Mouse (Mus musculus): Measurements from ENCODE around the gene Defb38. TPM values are rescaled to one million over a fixed set of nuclear protein-coding genes. Genes with fewer than 3 reads are reported as not detected.

Defb38 gene
- polyA plus RNA-seq (2015; fragmentation: Nextera tagmentation; extraction: Ambion mirVana): not detected in 2 replicates

GRCm38 (mm10) chr8:19026466-19026865 is at the start of gene Defb38:
Defb38 (minus strand) TSS chr8:19026566.
- Histone ChIP-seq H3K27ac (ENCODE audit: low read length) (no peak within 1 kb of the TSS), H3K4me1 (ENCODE audit: control insufficient read depth, insufficient read depth, low read length) (no peaks in the 10 kb centered on the region), H3K4me3 (replicated peaks; ENCODE audit: low read length) (no peak within 1 kb of the TSS), H3K9ac (ENCODE audit: low read length) (no peak within 1 kb of the TSS), H3K4me2 (ENCODE audit: low read depth, low read length) (no peak within 1 kb of the TSS), H3K27me3 (ENCODE audit: control insufficient read depth, insufficient read depth, low read length) (no peaks in the 10 kb centered on the region), H3K9me3 (replicated peaks; ENCODE audit: control insufficient read depth, low read length) (no peaks in the 10 kb centered on the region), H3K36me3 (ENCODE audit: control insufficient read depth, insufficient read depth, low read length) (no peaks in the 10 kb centered on the region)
- no peak for ATAC-seq (ENCODE audit: insufficient read depth, low FRiP score)
- 90% methylated on average over 1 of the region's 1 CpGs for WGBS

- no peak overlapping the region for H3K27ac ChIP-seq (ENCODE audit: low read length)
- no peaks in the 10 kb centered on the region for H3K36me3 ChIP-seq (ENCODE audit: control insufficient read depth, insufficient read depth, low read length)
- no peak overlapping the region for H3K9ac ChIP-seq (ENCODE audit: low read length)
- H3K4me1 ChIP-seq (ENCODE audit: control insufficient read depth, insufficient read depth, low read length): no peaks in the 10 kb centered on the region
- no peaks in the 10 kb centered on the region for H3K27me3 ChIP-seq (ENCODE audit: control insufficient read depth, insufficient read depth, low read length)
- no peak overlapping the region for H3K4me3 ChIP-seq (replicated peaks; ENCODE audit: low read length)
- H3K4me2 ChIP-seq (ENCODE audit: low read depth, low read length): no peak overlapping the region
- WGBS: 66% methylated on average over 2 of the region's 2 CpGs
- ATAC-seq (ENCODE audit: insufficient read depth, low FRiP score): no peak
- no peaks in the 10 kb centered on the region for H3K9me3 ChIP-seq (replicated peaks; ENCODE audit: control insufficient read depth, low read length)
Observed at GRCm38 (mm10) chr8:19066013-19066412, 39.6 kb upstream of the Defb38 start.

GRCm38 (mm10) chr8:19064710-19065109 is 38.3 kb upstream of the Defb38 start, which contains the start of gene Defb39:
Defb39 (minus strand) TSS chr8:19064810.
- H3K4me2 ChIP-seq (ENCODE audit: low read depth, low read length): no peak within 1 kb of the TSS

GRCm38 (mm10) chr8:19062891-19063290 is 36.5 kb upstream of the Defb38 start:
- no peaks in the 10 kb centered on the region for H3K4me1 ChIP-seq (ENCODE audit: control insufficient read depth, insufficient read depth, low read length)
- H3K9me3 ChIP-seq (replicated peaks; ENCODE audit: control insufficient read depth, low read length): no peaks in the 10 kb centered on the region
- no peaks in the 10 kb centered on the region for H3K27me3 ChIP-seq (ENCODE audit: control insufficient read depth, insufficient read depth, low read length)
- H3K4me3 ChIP-seq (replicated peaks; ENCODE audit: low read length): no peak overlapping the region
- no peak overlapping the region for H3K4me2 ChIP-seq (ENCODE audit: low read depth, low read length)
- no peak overlapping the region for H3K27ac ChIP-seq (ENCODE audit: low read length)
- H3K36me3 ChIP-seq (ENCODE audit: control insufficient read depth, insufficient read depth, low read length): no peaks in the 10 kb centered on the region
- no peak overlapping the region for H3K9ac ChIP-seq (ENCODE audit: low read length)
- ATAC-seq (ENCODE audit: insufficient read depth, low FRiP score): no peak

More at GRCm38 (mm10) chr8:19064710-19065109, 38.3 kb upstream of the Defb38 start, which contains the start of gene Defb39:
- Histone ChIP-seq H3K27ac (ENCODE audit: low read length) (no peak within 1 kb of the TSS), H3K27me3 (ENCODE audit: control insufficient read depth, insufficient read depth, low read length) (no peaks in the 10 kb centered on the region), H3K9ac (ENCODE audit: low read length) (no peak within 1 kb of the TSS), H3K4me3 (replicated peaks; ENCODE audit: low read length) (no peak within 1 kb of the TSS), H3K36me3 (ENCODE audit: control insufficient read depth, insufficient read depth, low read length) (no peaks in the 10 kb centered on the region), H3K9me3 (replicated peaks; ENCODE audit: control insufficient read depth, low read length) (no peaks in the 10 kb centered on the region), H3K4me1 (ENCODE audit: control insufficient read depth, insufficient read depth, low read length) (no peaks in the 10 kb centered on the region)
- no peak for ATAC-seq (ENCODE audit: insufficient read depth, low FRiP score)
- whole genome bisulfite sequencing: 85% methylated on average over 1 of the region's 1 CpGs

- ATAC-seq (ENCODE audit: insufficient read depth, low FRiP score): no peak
Observed at GRCm38 (mm10) chr8:19045242-19045641, 18.9 kb upstream of the Defb38 start.

More at GRCm38 (mm10) chr8:19045242-19045641, 18.9 kb upstream of the Defb38 start:
- no peak overlapping the region for H3K4me3 ChIP-seq (replicated peaks; ENCODE audit: low read length)
- no peaks in the 10 kb centered on the region for H3K27me3 ChIP-seq (ENCODE audit: control insufficient read depth, insufficient read depth, low read length)
- no peaks in the 10 kb centered on the region for H3K4me1 ChIP-seq (ENCODE audit: control insufficient read depth, insufficient read depth, low read length)
- H3K9ac ChIP-seq (ENCODE audit: low read length): no peak overlapping the region
- H3K36me3 ChIP-seq (ENCODE audit: control insufficient read depth, insufficient read depth, low read length): no peaks in the 10 kb centered on the region
- H3K4me2 ChIP-seq (ENCODE audit: low read depth, low read length): no peak overlapping the region
- no peak overlapping the region for H3K27ac ChIP-seq (ENCODE audit: low read length)
- H3K9me3 ChIP-seq (replicated peaks; ENCODE audit: control insufficient read depth, low read length): no peaks in the 10 kb centered on the region
- WGBS: 91% methylated on average over 14 of the region's 14 CpGs

Other genes with a start within 250 kb of the Defb38 start
- not detected in 2 replicates for gene Defb40, start 48.3 kb downstream of the Defb38 start, polyA plus RNA-seq (2015; fragmentation: Nextera tagmentation; extraction: Ambion mirVana)
- not detected in 2 replicates for gene Defb37, start 35.5 kb downstream of the Defb38 start, polyA plus RNA-seq (2015; fragmentation: Nextera tagmentation; extraction: Ambion mirVana)
- gene Defb39, start 38.2 kb upstream of the Defb38 start, polyA plus RNA-seq (2015; fragmentation: Nextera tagmentation; extraction: Ambion mirVana): not detected in 2 replicates
- not detected in 2 replicates for gene Defb12, start 88.3 kb upstream of the Defb38 start, polyA plus RNA-seq (2015; fragmentation: Nextera tagmentation; extraction: Ambion mirVana)
- gene Defb34, start 97.2 kb upstream of the Defb38 start, polyA plus RNA-seq (2015; fragmentation: Nextera tagmentation; extraction: Ambion mirVana): not detected in 2 replicates
- not detected in 2 replicates for gene Gm45826, start 114.2 kb upstream of the Defb38 start, polyA plus RNA-seq (2015; fragmentation: Nextera tagmentation; extraction: Ambion mirVana)
- gene Defb14, start 167.8 kb upstream of the Defb38 start, polyA plus RNA-seq (2015; fragmentation: Nextera tagmentation; extraction: Ambion mirVana): 6.1 and 12.6 TPM in 2 replicates
- gene Defb4, start 172.1 kb upstream of the Defb38 start, polyA plus RNA-seq (2015; fragmentation: Nextera tagmentation; extraction: Ambion mirVana): 1.6 and 1.9 TPM in 2 replicates
- gene Defb6, start 198.9 kb upstream of the Defb38 start, polyA plus RNA-seq (2015; fragmentation: Nextera tagmentation; extraction: Ambion mirVana): not detected in 2 replicates
- not detected in 2 replicates for gene Defb46, start 213.3 kb upstream of the Defb38 start, polyA plus RNA-seq (2015; fragmentation: Nextera tagmentation; extraction: Ambion mirVana)
- not detected in 2 replicates for gene Defb5, start 221.0 kb upstream of the Defb38 start, polyA plus RNA-seq (2015; fragmentation: Nextera tagmentation; extraction: Ambion mirVana)

All from stomach, embryonic 16.5 days (tissue).